Mouse (Mus musculus) adipose tissue, adult 10 weeks (tissue): Measurements from ENCODE around the gene Cd19. TPM values are rescaled to one million over a fixed set of nuclear protein-coding genes. Genes with fewer than 3 reads are reported as not detected.

Source experiments
- polyA plus RNA-seq: library from polyadenylated mRNA; stranded (reverse); fragments of 350-450 nt; fragmentation: Illumina TruSeq; extraction: RNeasy Lipid Tissue Mini Kit (QIAGEN cat#74804); gene quantifications from one replicate; pipeline ENCODE4 v1.2.3, GENCODE M21; 2014; ENCODE audit warnings: low read depth, low replicate concordance

Gene Cd19
- 0.32 TPM for polyA plus RNA-seq

DNA sequence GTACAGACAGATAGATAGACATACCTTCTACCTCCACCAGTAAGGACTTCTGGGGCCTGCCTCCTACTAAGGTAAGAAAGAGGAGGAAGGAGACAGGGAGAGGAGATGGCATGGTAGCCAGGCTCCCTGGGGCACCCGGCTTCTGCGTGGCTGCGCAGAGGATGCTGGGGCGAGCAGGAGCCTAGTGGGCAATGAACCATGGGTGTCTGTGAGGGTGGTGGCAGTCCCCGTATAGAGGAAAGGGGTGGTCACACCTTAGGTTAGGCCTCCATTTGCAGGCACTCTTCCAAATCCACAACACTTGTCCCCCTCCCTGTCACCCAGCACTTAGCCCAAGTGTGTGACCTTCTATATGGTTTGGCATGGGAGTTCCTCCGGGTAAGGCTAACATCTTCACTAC is at the start of gene Cd19:
TSS of gene Cd19 (minus strand) at position 165 of the 400 bp plus-strand sequence.

GRCm38 (mm10) chr7:126463004-126463403 is 48.3 kb upstream of the Cd19 start, which contains the start of gene Atp2a1:
Gene Atp2a1 (minus strand): TSS chr7:126463108.

GRCm38 (mm10) chr7:126428631-126429502 is 14.2 kb upstream of the Cd19 start, which contains the start of gene Rabep2:
Gene Rabep2 (plus strand): TSS chr7:126428759.

DNA sequence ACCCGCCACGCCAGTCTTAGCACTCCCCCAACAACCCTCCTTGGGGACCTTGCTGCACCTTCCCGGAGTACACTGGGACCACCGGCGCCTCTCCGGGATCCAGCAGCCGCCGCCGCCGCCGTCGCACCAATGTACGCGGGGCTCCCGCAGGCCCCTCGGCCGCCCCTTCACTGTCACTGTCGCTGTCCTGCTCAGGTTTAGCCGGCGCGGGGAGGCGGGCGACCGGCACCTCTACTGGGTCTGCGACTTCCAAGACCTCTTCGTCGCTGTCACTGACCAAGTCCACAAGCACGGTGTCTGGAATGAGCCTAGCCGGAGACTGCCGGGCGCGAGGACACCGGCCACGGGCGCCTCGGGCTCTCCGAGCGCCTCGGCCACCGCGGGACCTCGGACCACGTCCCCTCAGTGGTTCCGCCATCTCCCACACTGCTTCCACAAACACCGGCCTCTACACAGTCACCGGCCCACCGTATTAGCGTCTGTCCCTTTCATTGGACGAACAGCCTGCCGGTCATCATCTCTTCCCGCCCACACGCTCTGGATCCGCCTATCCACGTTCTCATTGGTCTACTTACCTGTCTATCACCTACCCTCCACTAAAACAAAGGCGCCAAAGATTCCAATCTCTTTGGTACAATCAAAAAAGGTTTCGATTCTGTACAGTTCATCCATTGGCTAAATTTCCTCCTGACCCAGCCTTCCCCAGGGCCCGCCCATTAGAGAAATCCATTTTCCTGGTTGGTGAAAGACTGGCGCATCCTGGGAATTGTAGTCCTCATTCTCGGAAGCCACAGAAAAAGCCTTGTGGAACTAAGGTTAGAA is 18.2 kb downstream of the Cd19 start, which contains the start of gene Nfatc2ip:
TSS of gene Nfatc2ip (minus strand) at position 440 of the 822 bp plus-strand sequence.

GRCm38 (mm10) chr7:126377278-126378158 is 37.2 kb downstream of the Cd19 start, which contains the start of gene Spns1:
Gene Spns1 (minus strand): TSS chr7:126377450.

GRCm38 (mm10) chr7:126369393-126369792 is 45.3 kb downstream of the Cd19 start, which contains the start of gene Lat:
Gene Lat (minus strand): TSS chr7:126369570.

Other genes with a start within 250 kb of the Cd19 start
- 44.6 TPM for gene Xpo6, start 214.4 kb downstream of the Cd19 start, polyA plus RNA-seq
- gene Sbk1, start 142.3 kb downstream of the Cd19 start, polyA plus RNA-seq = 27.2 TPM
- 8.0 TPM for gene Lat, start 45.3 kb downstream of the Cd19 start, polyA plus RNA-seq
- 38.3 TPM for gene Spns1, start 37.4 kb downstream of the Cd19 start, polyA plus RNA-seq
- gene Nfatc2ip, start 18.2 kb downstream of the Cd19 start, polyA plus RNA-seq = 6.3 TPM
- 23.2 TPM for gene Rabep2, start 13.9 kb upstream of the Cd19 start, polyA plus RNA-seq
- 0.65 TPM for gene Atp2a1, start 48.2 kb upstream of the Cd19 start, polyA plus RNA-seq
- 33.4 TPM for gene Sh2b1, start 60.5 kb upstream of the Cd19 start, polyA plus RNA-seq
- 73.7 TPM for gene Tufm, start 72.5 kb upstream of the Cd19 start, polyA plus RNA-seq
- gene Atxn2l, start 88.5 kb upstream of the Cd19 start, polyA plus RNA-seq = 84.6 TPM
- 119 TPM for gene Eif3c, start 151.5 kb upstream of the Cd19 start, polyA plus RNA-seq
- gene Apobr, start 170.1 kb upstream of the Cd19 start, polyA plus RNA-seq = 34.2 TPM
- 55.2 TPM for gene Cln3, start 170.9 kb upstream of the Cd19 start, polyA plus RNA-seq
- gene Il27, start 180.1 kb upstream of the Cd19 start, polyA plus RNA-seq = 0.42 TPM
- gene Nupr1, start 216.0 kb upstream of the Cd19 start, polyA plus RNA-seq = 112 TPM
- 23.6 TPM for gene Sgf29, start 234.4 kb upstream of the Cd19 start, polyA plus RNA-seq